Mouse (Mus musculus): ENCODE measurements at regions not wholly inside any gene's neighbourhood (a gene's known extent, or its start where the extent isn't known, plus 50 kb on each side); places are given as distances from the start of the nearest gene placed in this dataset.

- TF ChIP-seq GATA1 (IDR thresholded peaks at IDR 0.05; ENCODE audit: borderline replicate concordance, low read length) (no peak), FLI1 (IDR thresholded peaks at IDR 0.05; ENCODE audit: low read length) (no peak)
Measured at GRCm38 (mm10) chr19:54605346-54605745, 521.7 kb downstream of the Gpam start.

Data from megakaryocyte, embryonic 14.5 days (primary cell).